Mouse (Mus musculus) lung, postnatal 0 days (tissue): ENCODE data around the gene Ptrh1.

ENCODE experiments used
- CTCF ChIP-seq: IDR thresholded peaks from 2 replicates; pipeline ENCODE4 v1.5.1; 2016; ENCODE audit warnings: antibody characterized with exemption, mild to moderate bottlenecking
- EP300 ChIP-seq: IDR thresholded peaks from 2 replicates; pipeline ENCODE4 v1.6.1; 2016; ENCODE audit warnings: antibody characterized with exemption, mild to moderate bottlenecking, control low read depth

- TF ChIP-seq CTCF (no peak), EP300 (no peak)
Measured at GRCm38 (mm10) chr2:32781710-32782109, 6.1 kb downstream of the Ptrh1 start.
